In the genomic region with DNA sequence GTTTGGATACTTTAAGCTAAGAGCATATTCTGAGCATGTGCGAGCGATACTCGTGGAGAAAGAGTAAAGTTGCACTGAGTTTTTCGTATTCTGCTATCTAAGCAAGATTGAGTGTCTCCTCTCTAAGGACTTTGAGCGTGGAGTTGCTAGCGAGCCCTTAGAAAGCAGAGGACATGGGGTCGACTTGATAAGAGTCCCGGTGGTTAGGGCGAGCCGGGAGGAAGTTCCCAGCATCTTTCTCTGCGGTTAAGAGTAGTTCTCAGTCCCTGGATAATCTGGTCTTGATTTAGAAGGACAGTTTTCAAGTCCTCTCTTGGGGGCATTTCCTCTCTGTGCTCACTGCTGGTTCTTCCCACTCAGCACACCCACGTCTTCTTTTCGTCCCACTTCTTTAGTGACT, we compare ENCODE assay signal across 8 mouse cellular contexts. TPM values are rescaled to one million over a fixed set of nuclear protein-coding genes. Genes with fewer than 3 reads are reported as not detected.
A peak's percentile ranks its signal among the peaks of the same experiment; 100 is the strongest.
DNase-seq lines count a peak whose midpoint lies in the region; ATAC-seq and TF ChIP-seq lines count a peak whose summit lies in the region.

No protein-coding gene starts in this region.

- H3K9ac ChIP-seq in kidney, embryonic 16.5 days (replicated peaks; ENCODE audit: low read length) = no peak overlapping the region
- H3K9ac ChIP-seq in intestine, postnatal 0 days (ENCODE audit: low read depth, low read length) = no peak overlapping the region
- H3K9ac ChIP-seq in midbrain, embryonic 16.5 days (ENCODE audit: low read depth, low read length) = peak overlapping the region; percentile 37; the same call in 1 of the 2 replicates

- H3K9me3 ChIP-seq in kidney, embryonic 16.5 days (ENCODE audit: low read length) = no peaks in the 10 kb centered on the region
- H3K9me3 ChIP-seq in forebrain, embryonic 10.5 days = no peaks in the 10 kb centered on the region
- H3K9me3 ChIP-seq in intestine, postnatal 0 days (ENCODE audit: control insufficient read depth) = no peaks in the 10 kb centered on the region
- no peaks in the 10 kb centered on the region for H3K9me3 ChIP-seq in midbrain, embryonic 16.5 days (replicated peaks; ENCODE audit: control insufficient read depth, low read length, poor library complexity, severe bottlenecking)

- no peak for DNase-seq in kidney, postnatal 25 days
- no peak for DNase-seq in forebrain, embryonic 10.5 days (ENCODE audit: extremely low spot score, low spot score)
- no peak for DNase-seq in left cerebral cortex, adult 18-20 months (ENCODE audit: low spot score in 2 of 2)
- DNase-seq in cerebellum, postnatal 4 days (ENCODE audit: low spot score in 2 of 2) = no peak
- no peak for DNase-seq in thymus, postnatal 14 days

- peak overlapping the region; percentile 22 for H3K4me3 ChIP-seq in kidney, embryonic 16.5 days (ENCODE audit: low read length)
- peak overlapping the region; percentile 36 for H3K4me3 ChIP-seq in forebrain, embryonic 10.5 days
- H3K4me3 ChIP-seq in intestine, postnatal 0 days (ENCODE audit: low read depth, low read length) = no peak overlapping the region
- peak overlapping the region; percentile 13 for H3K4me3 ChIP-seq in midbrain, embryonic 16.5 days (ENCODE audit: low read depth, low read length)

- no peaks in the 10 kb centered on the region for H3K36me3 ChIP-seq in kidney, embryonic 16.5 days (ENCODE audit: insufficient read depth, low read length)
- H3K36me3 ChIP-seq in forebrain, embryonic 10.5 days (replicated peaks) = no peaks in the 10 kb centered on the region
- H3K36me3 ChIP-seq in intestine, postnatal 0 days (ENCODE audit: control insufficient read depth, insufficient read depth) = no peaks in the 10 kb centered on the region
- no peaks in the 10 kb centered on the region for H3K36me3 ChIP-seq in midbrain, embryonic 16.5 days (ENCODE audit: control insufficient read depth, insufficient read depth, low read length)

- H3K4me1 ChIP-seq in kidney, embryonic 16.5 days (ENCODE audit: insufficient read depth, low read length) = peaks cover 9% of the 10 kb centered on the region
- H3K4me1 ChIP-seq in forebrain, embryonic 10.5 days = peaks cover 26% of the 10 kb centered on the region
- H3K4me1 ChIP-seq in intestine, postnatal 0 days (replicated peaks; ENCODE audit: control insufficient read depth, insufficient read depth, low read length) = no peaks in the 10 kb centered on the region
- H3K4me1 ChIP-seq in midbrain, embryonic 16.5 days (ENCODE audit: control insufficient read depth, insufficient read depth, low read length) = peaks cover 8% of the 10 kb centered on the region

- 37% methylated on average over 13 of the region's 13 CpGs for WGBS in kidney, embryonic 16.5 days
- WGBS in forebrain, embryonic 10.5 days = 53% methylated on average over 13 of the region's 13 CpGs
- WGBS in intestine, postnatal 0 days = 36% methylated on average over 13 of the region's 13 CpGs
- 51% methylated on average over 13 of the region's 13 CpGs for WGBS in midbrain, embryonic 16.5 days

- no peak overlapping the region for H3K27ac ChIP-seq in kidney, embryonic 16.5 days (ENCODE audit: low read length)
- no peak overlapping the region; the same call in 1 of the 2 replicates for H3K27ac ChIP-seq in forebrain, embryonic 10.5 days
- no peak overlapping the region for H3K27ac ChIP-seq in intestine, postnatal 0 days (ENCODE audit: low read depth, low read length)
- no peak overlapping the region for H3K27ac ChIP-seq in midbrain, embryonic 16.5 days (ENCODE audit: low read length)

- H3K27me3 ChIP-seq in kidney, embryonic 16.5 days (ENCODE audit: insufficient read depth, low read length) = no peaks in the 10 kb centered on the region
- H3K27me3 ChIP-seq in forebrain, embryonic 10.5 days (ENCODE audit: poor library complexity, severe bottlenecking) = peaks cover 18% of the 10 kb centered on the region
- H3K27me3 ChIP-seq in intestine, postnatal 0 days (replicated peaks; ENCODE audit: control insufficient read depth, insufficient read depth, low read length) = no peaks in the 10 kb centered on the region
- H3K27me3 ChIP-seq in midbrain, embryonic 16.5 days (ENCODE audit: control insufficient read depth, insufficient read depth, low read depth, low read length) = no peaks in the 10 kb centered on the region

- TF ChIP-seq CTCF in intestine, postnatal 0 days (IDR thresholded peaks at IDR 0.05; ENCODE audit: low read depth) = no peak

- H3K4me2 ChIP-seq in kidney, embryonic 16.5 days (replicated peaks; ENCODE audit: low read depth, low read length) = peak overlapping the region; percentile 47
- peak overlapping the region; percentile 45 for H3K4me2 ChIP-seq in intestine, postnatal 0 days (replicated peaks; ENCODE audit: low read depth)
- peak overlapping the region; percentile 45 for H3K4me2 ChIP-seq in midbrain, embryonic 16.5 days (ENCODE audit: low read length)

- no peak for ATAC-seq in kidney, embryonic 16.5 days (ENCODE audit: low FRiP score, low TSS enrichment)
- ATAC-seq in intestine, postnatal 0 days = peak; percentile 49; the same call in 1 of the 2 replicates
- no peak for ATAC-seq in midbrain, embryonic 16.5 days

RNA-seq across cellular contexts. Expression of a gene that starts 15.3 kb away (rescaled TPM):
- 9.1 and 12.5 TPM in 2 replicates for polyA plus RNA-seq in kidney, embryonic 16.5 days (2015; fragmentation: Nextera tagmentation; extraction: Ambion mirVana)
- polyA plus RNA-seq in forebrain, embryonic 10.5 days (2016; fragmentation: Nextera tagmentation; extraction: Ambion mirVana) = 7.6 and 7.7 TPM in 2 replicates
- polyA plus RNA-seq in intestine, postnatal 0 days (2015; fragmentation: Nextera tagmentation; extraction: Ambion mirVana) = 11.0 and 12.4 TPM in 2 replicates
- 9.9 and 11.3 TPM in 2 replicates for polyA plus RNA-seq in midbrain, embryonic 16.5 days (2015; fragmentation: Nextera tagmentation; extraction: Ambion mirVana)
- 10 to 100 TPM; 80.1 to 90.0 TPM for total RNA-seq in left cerebral cortex, adult 18-20 months (2021)
